In genomic region chr1:134182025-134182424, GRCm38 (mm10) we compare ENCODE assay signal across 11 mouse cellular contexts. TPM values are rescaled to one million over a fixed set of nuclear protein-coding genes. Genes with fewer than 3 reads are reported as not detected.
DNase-seq lines count a peak whose midpoint lies in the region; ATAC-seq and TF ChIP-seq lines count a peak whose summit lies in the region.
"Had no signal": no experiment of that assay in that cellular context is flagged by ENCODE, and none has a peak within 500 bp of the region (broad histone marks: within the 10 kb centered on the region; RNA-seq: fewer than 3 reads in every experiment).

TSS of gene Chil1 (plus strand) at chr1:134182176.

- peaks cover 4% of the 10 kb centered on the region; the same call in 1 of the 2 replicates for H3K27me3 ChIP-seq in E14TG2a.4 (ENCODE audit: insufficient read depth, low read length)
- H3K27me3 ChIP-seq in limb, embryonic 13.5 days, result no peaks in the 10 kb centered on the region
- H3K27me3 ChIP-seq in midbrain, embryonic 16.5 days (ENCODE audit: control insufficient read depth, insufficient read depth, low read depth, low read length), result no peaks in the 10 kb centered on the region; the same call in 1 of the 2 replicates
- no peaks in the 10 kb centered on the region for H3K27me3 ChIP-seq in hindbrain, embryonic 14.5 days (ENCODE audit: control insufficient read depth, insufficient read depth, low read length)
- H3K27me3 ChIP-seq: neural tube, embryonic 15.5 days had no signal

- H3K9me3 ChIP-seq in E14TG2a.4 (ENCODE audit: low read length), result no peaks in the 10 kb centered on the region
- H3K9me3 ChIP-seq in limb, embryonic 13.5 days, result no peaks in the 10 kb centered on the region
- no peaks in the 10 kb centered on the region for H3K9me3 ChIP-seq in midbrain, embryonic 16.5 days (replicated peaks; ENCODE audit: control insufficient read depth, low read length, poor library complexity, severe bottlenecking)
- H3K9me3 ChIP-seq in hindbrain, embryonic 14.5 days (ENCODE audit: control insufficient read depth, low read length), result no peaks in the 10 kb centered on the region
- H3K9me3 ChIP-seq: neural tube, embryonic 15.5 days had no signal

- no peaks in the 10 kb centered on the region for H3K36me3 ChIP-seq in E14TG2a.4 (ENCODE audit: insufficient read depth, low read length)
- no peaks in the 10 kb centered on the region for H3K36me3 ChIP-seq in limb, embryonic 13.5 days
- no peaks in the 10 kb centered on the region for H3K36me3 ChIP-seq in midbrain, embryonic 16.5 days (ENCODE audit: control insufficient read depth, insufficient read depth, low read length)
- H3K36me3 ChIP-seq in hindbrain, embryonic 14.5 days (replicated peaks; ENCODE audit: control insufficient read depth, insufficient read depth), result no peaks in the 10 kb centered on the region
- H3K36me3 ChIP-seq: neural tube, embryonic 15.5 days had no signal

- peaks cover 47% of the 10 kb centered on the region for H3K4me1 ChIP-seq in E14TG2a.4 (replicated peaks; ENCODE audit: low read depth, low read length)
- peaks cover 24% of the 10 kb centered on the region for H3K4me1 ChIP-seq in limb, embryonic 13.5 days
- H3K4me1 ChIP-seq in midbrain, embryonic 16.5 days (ENCODE audit: control insufficient read depth, insufficient read depth, low read length), result no peaks in the 10 kb centered on the region
- H3K4me1 ChIP-seq in hindbrain, embryonic 14.5 days (replicated peaks; ENCODE audit: control insufficient read depth, insufficient read depth, low read length), result no peaks in the 10 kb centered on the region

- H3K4me2 ChIP-seq in limb, embryonic 13.5 days (replicated peaks), result 0 out of 2 replicates have a peak within 1 kb of the TSS, but pooled peaks have one; percentile 11
- H3K4me2 ChIP-seq in midbrain, embryonic 16.5 days (ENCODE audit: low read length), result no peak within 1 kb of the TSS
- no peak within 1 kb of the TSS for H3K4me2 ChIP-seq in hindbrain, embryonic 14.5 days (replicated peaks)
- H3K4me2 ChIP-seq: neural tube, embryonic 15.5 days had no signal

- 0 out of 2 replicates have a peak, but pooled peaks have one; percentile 36 for ATAC-seq in limb, embryonic 13.5 days (ENCODE audit: low FRiP score, low read depth)
- no peak for ATAC-seq in midbrain, embryonic 16.5 days
- no peak for ATAC-seq in hindbrain, embryonic 14.5 days (ENCODE audit: low FRiP score)

- no peak within 1 kb of the TSS for H3K9ac ChIP-seq in limb, embryonic 13.5 days
- H3K9ac ChIP-seq in midbrain, embryonic 16.5 days (ENCODE audit: low read depth, low read length), result no peak within 1 kb of the TSS
- no peak within 1 kb of the TSS for H3K9ac ChIP-seq in hindbrain, embryonic 14.5 days
- H3K9ac ChIP-seq: neural tube, embryonic 15.5 days had no signal

- H3K27ac ChIP-seq in limb, embryonic 13.5 days, result peak within 1 kb of the TSS; percentile 63; the same call in 1 of the 2 replicates
- no peak within 1 kb of the TSS for H3K27ac ChIP-seq in midbrain, embryonic 16.5 days (ENCODE audit: low read length)
- H3K27ac ChIP-seq in hindbrain, embryonic 14.5 days, result no peak within 1 kb of the TSS
- H3K27ac ChIP-seq: neural tube, embryonic 15.5 days had no signal

- no peak for TF ChIP-seq CTCF in E14TG2a.4 (conservative IDR thresholded peaks at IDR 0.05; ENCODE audit: low read length)

- intact Hi-C loops in heart, postnatal 25 days (cut with DNase I), result no loop called here

- 0 out of 2 replicates have a peak within 1 kb of the TSS, but pooled peaks have one; percentile 1 for H3K4me3 ChIP-seq in E14TG2a.4 (replicated peaks; ENCODE audit: low read length)
- H3K4me3 ChIP-seq in limb, embryonic 13.5 days, result no peak within 1 kb of the TSS
- no peak within 1 kb of the TSS for H3K4me3 ChIP-seq in midbrain, embryonic 16.5 days (ENCODE audit: low read depth, low read length)
- no peak within 1 kb of the TSS for H3K4me3 ChIP-seq in hindbrain, embryonic 14.5 days (replicated peaks; ENCODE audit: low read length)
- H3K4me3 ChIP-seq: neural tube, embryonic 15.5 days had no signal

- DNase-seq in heart, adult 18-20 months, result peak; percentile 43 to 47
- DNase-seq in heart, postnatal 25 days (ENCODE audit: low spot score), result no peak
- peak; percentile 69 for DNase-seq in brain, adult 2 months (ENCODE audit: low read depth, low spot score)
- DNase-seq in ovary, postnatal 10 days (ENCODE audit: low spot score), result no peak
- no peak for DNase-seq in hindbrain, embryonic 14.5 days (ENCODE audit: low spot score)
- DNase-seq: adrenal gland, adult 2 months; embryo, embryonic 11 days had no signal

- WGBS in limb, embryonic 13.5 days, result 46% methylated on average over 4 of the region's 4 CpGs
- WGBS in midbrain, embryonic 16.5 days, result 58% methylated on average over 4 of the region's 4 CpGs
- 66% methylated on average over 4 of the region's 4 CpGs for WGBS in hindbrain, embryonic 14.5 days

RNA-seq across cellular contexts. Expression of gene Chil1, which starts in this region (rescaled TPM):
- 1 to 10 TPM in 1 of 2 experiments, under 1 TPM in 1; 0.42 to 1.0 TPM for total RNA-seq in heart, adult 18-20 months (2021)
- total RNA-seq in heart, postnatal 25 days (2021), result under 1 TPM; 0.34 to 0.92 TPM
- 11.6 and 12.1 TPM in 2 replicates for polyA plus RNA-seq in limb, embryonic 13.5 days (2015; fragmentation: Nextera tagmentation; extraction: Ambion mirVana)
- polyA plus RNA-seq in midbrain, embryonic 16.5 days (2015; fragmentation: Nextera tagmentation; extraction: Ambion mirVana), result 2.0 and 3.9 TPM in 2 replicates
- 2.5 and 3.6 TPM in 2 replicates for polyA plus RNA-seq in hindbrain, embryonic 14.5 days (2014; fragmentation: Nextera tagmentation; extraction: Ambion mirVana)

Comparison
In these comparisons a context has a peak if more than half of its experiments do, and no peak if none do; other contexts are left out.
1. DNase-seq: peak in heart, adult 18-20 months (2 of 2) and brain, adult 2 months (single experiment); none in heart, postnatal 25 days (single experiment), ovary, postnatal 10 days (single experiment) and hindbrain, embryonic 14.5 days (single experiment).